Mouse (Mus musculus) cerebellum, adult 11 months (tissue): ENCODE measurements around the gene R3hdml.

ENCODE experiments used
- DNase-seq: peaks from one replicate; pipeline ENCODE4 v3.0.0; 2022

Gene R3hdml

DNA sequence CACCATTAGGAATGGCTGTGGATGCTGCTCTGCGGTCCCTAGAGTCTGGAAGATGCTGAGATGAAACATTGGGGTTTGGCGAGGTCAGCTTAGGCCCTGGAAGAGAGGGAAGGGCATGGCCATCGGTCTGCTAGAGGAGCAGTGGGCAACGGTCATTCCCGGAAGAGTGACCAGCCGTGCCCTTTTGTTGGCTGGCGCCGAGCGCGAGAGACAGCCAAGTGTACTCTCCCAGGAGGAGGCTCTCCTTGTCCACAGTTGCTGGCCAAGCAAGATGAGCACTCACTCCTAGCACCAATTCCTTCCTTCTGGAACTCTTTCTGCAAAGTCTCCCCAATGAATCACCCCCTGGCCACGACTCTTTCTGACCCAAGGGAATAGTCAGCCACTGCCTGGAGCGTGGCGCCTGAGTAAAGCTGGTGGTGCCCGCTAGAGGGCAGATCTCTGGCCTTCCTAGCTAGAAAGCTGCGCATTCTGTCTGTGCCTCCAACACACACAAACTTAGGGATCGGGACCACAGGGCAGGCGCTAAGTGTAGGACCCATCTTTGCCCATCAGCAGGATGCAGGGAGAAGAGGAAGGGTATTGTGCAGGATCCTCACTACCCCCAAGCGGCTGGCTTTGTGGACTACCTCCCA lies 11.8 kb upstream of the R3hdml start:
- no peak for DNase-seq

DNA sequence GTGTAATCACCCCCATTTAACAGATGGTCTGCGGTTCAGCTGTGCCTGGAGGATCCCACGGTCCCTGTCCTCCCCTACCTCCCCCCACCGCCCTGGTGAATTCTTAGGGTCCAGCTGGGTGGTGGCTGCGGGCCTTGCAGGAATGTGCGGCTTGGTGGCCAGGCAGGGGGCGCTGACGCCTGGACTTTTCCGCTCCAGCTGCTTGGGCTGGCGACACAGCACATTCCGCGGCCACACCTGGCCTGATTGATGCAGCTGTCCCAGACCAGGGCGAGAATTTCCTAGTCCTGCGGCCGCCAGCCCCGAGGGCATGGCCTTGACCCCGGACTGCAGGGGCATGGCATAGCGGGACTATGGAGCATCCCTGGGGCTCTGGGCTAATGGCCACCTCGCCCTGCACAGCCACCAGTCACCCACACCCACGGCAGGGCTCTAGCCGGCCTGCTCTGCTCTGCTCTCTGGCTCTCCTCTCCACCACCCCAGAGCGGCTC lies 10.5 kb upstream of the R3hdml start:
- DNase-seq, result no peak

DNA sequence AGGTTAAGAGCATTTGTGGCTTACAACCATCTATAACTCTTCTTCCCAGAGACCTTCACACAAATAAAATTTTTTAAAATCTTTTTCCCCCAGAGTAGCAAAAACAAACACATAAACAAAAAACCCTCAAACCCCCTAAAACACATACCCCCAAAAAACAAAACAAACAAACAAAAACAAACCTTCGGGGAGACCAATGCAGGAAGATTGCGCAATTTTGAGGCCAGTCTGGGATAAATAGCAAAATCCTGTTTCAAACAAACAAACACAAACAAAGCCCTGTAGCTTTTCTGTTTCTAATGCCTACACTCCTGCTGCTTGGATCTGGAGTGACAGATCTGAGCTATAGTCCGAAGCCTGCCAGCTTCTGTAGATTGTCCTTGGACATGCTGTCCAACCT lies 4.8 kb upstream of the R3hdml start:
- no peak for DNase-seq

DNA sequence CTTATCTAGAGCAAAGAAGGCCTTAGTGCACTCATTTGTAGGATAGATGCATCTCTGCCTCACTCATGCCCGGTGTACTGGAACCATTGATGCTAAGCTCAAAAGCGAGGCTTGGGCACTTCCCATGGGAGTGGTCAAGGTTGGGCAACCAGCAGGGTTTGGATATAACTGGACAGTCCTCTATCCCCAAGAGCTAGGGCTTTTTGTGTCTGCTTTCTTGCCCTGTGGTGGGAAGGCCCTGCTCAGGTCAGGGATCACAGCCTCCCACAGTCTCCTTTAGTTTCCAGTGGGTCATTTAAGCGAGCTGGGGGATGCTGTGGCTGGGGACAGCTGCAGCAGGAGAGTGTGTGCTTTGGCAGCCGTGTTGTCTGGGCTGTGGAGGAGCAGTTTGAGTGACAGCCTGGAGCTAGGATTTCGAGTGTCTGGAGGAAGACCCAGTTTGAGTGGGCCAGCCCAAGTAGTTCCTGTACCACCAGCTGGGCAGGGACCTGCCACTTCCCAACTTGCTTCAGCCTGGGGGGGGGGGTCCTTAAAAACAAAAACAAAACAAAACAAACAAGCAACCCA lies 2.3 kb upstream of the R3hdml start:
- no peak for DNase-seq

DNA sequence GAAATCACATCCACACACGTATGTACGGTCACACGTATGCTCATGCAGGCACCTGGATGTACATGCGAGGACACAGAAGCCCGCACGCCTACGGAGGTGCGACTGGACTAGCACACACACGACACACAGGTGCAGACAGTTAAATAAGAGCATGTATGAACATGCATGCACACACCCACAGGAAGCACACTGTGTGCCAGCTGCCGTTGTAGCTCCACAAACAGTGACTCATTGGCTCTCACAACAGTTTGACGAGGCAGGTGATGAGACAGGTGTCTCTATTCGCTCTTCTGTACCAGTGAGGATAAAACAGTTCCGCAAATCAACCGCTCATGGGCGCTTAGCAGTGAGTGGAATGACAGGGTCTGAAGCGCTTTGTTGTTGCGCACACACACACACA lies 1.5 kb upstream of the R3hdml start:
- no peak for DNase-seq

DNA sequence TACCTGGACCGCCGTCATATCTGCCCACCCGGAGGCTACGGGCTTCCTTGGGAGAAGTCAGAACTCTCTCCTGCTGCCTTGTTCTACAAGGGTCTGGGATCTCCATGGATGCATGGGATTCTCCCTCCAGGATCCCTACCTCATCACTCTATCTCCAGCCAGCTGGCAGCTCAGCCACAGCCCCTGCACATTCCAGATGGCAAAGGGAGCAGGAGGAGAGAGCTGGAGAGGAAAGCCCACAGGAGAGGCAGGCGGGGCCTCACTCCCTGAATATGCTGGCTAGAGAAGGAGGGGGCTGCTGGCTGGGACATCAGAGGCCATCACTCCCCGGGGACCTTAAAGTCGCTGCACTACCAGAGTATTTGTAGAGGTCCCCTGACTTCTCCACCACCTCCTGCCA lies 767 bp upstream of the R3hdml start:
- DNase-seq, result no peak

DNA sequence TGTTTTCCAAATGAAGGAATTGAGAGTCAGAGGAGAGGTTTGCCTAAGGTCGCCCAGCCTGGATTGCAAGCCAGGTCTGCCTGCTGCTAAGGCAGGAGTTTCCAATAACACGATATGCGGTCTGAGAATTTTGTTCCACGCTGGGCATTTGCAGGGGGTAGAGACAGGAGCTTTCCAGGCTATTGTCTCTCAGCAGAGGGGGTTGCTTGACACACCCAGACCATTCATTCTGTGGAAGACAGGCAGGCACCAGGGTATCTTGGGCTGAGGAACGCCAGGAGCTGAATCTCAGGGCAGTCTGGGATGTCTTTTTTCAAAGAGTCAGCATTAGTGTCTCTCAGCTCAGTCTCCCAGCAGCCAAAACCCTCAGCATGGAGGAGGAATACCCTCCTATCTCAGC lies 913 bp downstream of the R3hdml start:
- no peak for DNase-seq

DNA sequence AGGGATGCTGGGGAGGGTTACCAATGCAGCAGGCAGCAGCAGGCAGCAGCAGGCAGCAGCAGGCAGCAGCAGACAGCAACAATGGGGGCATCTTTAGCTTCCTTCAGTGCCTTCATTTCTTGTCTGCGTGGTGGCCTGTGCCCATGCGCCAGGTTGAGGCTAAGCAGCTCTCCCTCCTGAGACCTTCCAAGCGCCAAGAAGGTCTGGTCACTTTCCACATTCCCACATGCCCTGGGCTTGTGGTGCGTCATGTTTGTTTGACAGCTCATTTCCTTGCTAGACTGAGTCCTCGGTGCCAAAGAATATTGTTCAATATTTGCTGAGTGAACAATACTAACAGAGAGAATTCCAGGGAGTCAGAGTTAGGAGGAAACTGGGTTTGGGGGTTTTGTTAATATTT lies 1.9 kb downstream of the R3hdml start:
- DNase-seq, result no peak

DNA sequence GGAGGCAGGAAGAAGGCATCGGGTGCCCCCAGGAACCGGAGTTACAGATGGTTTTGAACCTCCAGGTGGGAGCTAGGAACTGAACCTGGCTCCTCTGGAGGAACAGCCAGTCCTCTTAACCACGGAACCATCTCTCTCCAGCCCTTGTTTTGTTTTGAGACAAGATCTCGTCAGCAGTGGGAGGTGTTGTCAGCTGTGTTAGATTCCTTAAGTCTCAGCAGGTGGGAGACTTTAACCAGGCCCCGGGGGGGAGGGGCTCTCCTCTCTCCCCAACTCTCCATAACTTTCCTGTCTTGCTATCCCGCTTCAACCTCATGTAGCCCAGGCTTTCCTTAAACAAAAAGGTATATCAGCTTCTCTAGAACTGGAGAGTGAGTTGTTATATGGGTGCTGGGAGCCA lies 2.3 kb downstream of the R3hdml start:
- no peak for DNase-seq

DNA sequence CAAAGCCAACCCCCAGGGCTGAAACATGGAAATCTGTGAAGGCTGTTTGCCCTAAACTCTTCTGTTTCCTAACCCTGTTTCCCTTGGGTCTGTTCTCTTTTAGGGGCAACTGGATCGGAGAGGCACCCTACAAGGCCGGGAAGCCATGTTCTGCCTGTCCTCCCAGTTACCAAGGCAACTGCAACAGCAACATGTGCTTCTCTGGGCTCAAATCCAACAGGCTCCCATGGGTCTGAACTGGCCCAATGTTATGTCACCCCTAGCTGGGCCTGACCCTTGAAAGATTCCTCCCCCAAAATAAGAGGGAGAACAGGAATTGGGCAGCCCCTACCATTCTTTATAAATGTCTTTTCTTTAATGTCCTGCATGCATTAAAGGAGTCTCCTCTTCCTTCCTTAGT lies 10.1 kb downstream of the R3hdml start:
- DNase-seq, result no peak

DNA sequence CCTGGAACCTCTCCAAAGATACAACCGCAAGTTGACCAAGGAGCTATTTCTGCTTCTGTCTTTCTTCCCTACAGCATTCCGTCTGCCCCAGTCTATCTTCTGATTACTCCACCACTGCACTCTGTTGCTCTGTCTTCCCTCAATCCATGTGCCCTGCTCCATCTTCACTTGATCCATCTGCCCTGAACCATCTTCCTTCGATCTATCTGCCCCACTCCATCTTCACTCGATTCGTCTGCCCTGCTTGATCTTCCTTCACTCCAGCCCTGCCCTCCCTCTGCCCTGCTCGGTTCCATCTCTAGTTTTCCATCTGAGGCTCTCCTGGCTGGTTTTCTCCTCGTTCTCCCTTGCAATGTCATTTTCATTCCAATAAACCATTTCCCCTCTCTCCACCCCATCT lies 11.1 kb downstream of the R3hdml start:
- no peak for DNase-seq

DNA sequence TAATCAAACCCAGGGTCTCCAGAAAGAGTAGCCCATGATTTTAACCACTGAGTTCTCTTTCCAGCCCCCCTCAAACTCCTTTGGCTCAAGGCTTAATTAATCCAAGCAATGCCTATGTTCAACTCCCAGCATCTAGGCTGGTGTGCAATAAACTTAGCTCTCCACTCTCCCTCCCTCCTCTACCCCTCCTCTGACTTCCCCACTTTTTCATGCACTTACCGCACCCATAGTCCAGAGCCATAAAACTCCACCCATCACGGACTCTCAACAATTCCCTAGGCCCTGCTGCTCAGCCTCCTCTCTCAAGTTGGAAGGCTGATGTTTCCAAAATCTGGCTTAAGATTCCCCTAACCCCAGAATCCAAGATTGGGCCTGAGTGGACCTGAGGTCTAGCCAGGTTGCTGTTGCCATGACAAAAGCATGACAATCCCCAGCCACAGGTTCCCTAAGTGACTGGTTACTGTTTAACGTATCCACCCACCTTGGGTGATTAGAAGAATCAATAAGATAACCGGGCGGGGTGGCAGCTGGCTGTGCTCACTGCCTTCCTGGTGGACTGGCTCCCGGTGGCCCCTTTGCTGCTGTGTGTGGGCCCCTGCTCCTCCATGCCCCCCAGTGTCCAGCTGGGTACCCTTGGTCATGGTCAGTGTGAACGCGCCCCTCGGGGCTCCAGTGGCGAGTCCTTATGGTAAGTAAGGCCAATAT lies 14.3 kb downstream of the R3hdml start, which contains the start of gene Hnf4a:
Hnf4a (plus strand) TSS at position 509 of the 705 bp plus-strand sequence.
- DNase-seq, result no peak

DNA sequence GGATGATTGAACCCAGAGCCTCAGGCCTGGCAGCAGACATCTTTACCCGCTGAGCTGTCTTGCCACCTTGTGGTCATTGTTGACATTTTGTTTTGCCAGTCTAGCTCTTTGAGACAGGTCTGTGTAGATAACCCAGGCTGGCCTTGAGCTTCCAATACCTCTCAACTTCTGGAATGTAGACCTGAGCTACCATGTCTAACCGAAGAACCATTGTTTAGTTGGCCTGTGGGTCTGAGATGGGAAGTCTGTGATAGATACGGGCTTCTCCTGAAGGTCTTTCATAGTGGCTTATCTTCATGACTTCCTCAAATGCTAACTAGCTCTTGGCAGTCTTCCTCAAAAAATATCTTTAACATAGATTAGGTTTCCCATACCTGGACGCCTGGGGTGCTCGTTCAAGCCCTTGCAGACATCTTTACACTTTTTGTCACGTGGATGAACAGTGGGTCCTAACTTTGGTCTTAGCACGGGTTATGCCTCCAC lies 33.7 kb downstream of the R3hdml start:
- DNase-seq, result no peak

DNA sequence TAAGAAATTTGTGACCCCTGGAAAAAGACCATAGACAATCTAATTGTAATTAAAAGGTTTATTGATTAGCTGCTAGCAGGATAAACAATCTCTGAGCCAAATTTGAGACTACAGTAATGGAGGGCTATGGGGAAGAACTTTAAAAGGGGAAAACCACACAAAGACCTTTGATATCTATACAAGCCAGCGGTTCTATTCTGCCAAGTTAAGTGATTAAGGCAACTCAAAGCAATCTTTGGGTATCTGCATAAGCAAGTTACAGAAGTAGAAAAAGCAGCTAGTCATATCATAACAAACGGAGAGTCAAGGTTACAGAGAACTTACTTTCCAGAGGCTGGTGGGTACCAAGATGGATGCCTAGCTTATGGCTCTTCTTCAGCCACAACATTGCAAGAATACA lies 35.4 kb downstream of the R3hdml start:
- no peak for DNase-seq

DNA sequence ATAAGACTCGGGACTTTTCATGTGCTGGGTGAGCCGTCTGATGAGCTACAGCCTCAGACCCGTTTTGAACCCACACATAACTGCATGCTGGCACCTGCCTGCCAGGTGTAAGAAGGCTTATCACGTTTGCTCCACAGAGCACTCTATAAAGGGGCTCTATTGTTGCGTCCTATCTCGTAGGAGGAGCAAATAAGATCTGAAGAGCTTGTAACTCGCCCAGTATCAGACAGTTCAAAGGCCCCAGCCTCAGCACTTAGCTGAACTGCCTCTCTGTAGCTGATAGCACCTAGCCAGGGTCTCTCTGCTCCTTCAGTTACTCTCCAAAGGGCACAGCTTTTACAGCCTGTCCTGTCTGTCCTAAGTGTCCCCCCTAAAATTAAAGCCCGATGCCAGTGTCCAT lies 38.3 kb downstream of the R3hdml start:
- no peak for DNase-seq

DNA sequence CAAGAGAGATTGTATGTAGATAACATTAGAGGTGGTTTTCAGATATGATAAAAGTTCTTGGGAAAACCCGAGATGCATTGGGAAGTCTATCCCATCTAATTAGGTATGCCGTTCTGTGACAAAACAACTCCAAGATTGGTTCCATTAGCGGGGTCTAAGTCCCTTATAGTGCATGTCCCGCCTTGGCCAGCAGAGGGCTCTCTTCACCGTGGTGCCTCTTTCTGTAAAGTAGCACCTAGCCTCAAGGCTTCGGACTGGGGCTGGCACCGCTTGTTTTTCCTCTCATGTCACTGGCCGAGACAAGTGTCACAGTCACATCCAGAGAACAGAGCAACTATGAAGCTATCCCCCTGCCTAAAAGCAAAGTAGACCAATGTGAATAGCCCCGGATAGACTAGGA lies 39.8 kb downstream of the R3hdml start:
- DNase-seq, result peak; percentile 72

DNA sequence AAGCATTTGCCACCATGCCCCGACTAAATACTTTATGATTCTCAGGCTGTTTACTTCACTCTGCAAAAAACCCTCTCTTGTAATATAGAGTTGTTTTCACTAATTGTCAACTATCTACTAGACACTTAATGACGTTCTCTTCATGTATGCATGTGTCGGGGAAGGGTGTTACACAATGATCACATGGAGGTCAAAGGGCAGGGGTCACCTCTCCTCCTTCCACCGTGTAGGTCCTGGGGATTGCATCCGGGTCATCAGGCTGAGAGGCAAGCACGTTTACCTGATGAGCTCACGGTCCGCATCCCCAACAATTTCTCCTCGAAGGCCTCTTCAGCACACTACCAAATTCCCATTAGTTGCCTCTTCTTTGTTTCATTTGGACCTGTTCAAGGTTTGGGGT lies 41.1 kb downstream of the R3hdml start:
- DNase-seq, result no peak

DNA sequence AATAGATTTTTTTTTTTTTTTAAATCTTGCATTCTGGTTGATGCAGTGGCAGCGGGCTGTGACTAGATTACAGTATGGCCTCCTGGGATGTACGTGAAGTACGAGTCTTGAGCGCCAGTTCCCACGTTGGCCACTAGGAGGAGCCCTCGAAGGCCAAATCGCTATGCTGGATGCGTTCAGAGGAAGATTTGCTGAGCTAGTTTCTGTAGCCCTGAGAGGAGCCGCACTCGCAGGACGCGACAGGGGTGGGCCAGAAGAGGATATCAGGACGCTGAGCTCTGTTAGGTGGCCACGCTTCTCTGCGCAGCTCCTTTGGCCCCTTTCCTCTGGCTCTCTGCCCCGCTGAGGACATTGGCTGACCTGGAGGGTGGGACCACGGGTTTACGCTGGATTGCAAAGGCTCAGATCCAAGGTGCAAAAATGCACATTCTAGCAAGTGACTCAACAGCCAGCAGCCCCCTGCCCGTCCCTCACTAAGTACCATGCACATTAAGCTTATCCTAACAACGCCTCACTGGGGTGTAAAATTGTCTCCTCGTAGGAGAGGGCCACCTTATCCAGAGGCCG lies 42.9 kb downstream of the R3hdml start:
- DNase-seq, result peak; percentile 83

DNA sequence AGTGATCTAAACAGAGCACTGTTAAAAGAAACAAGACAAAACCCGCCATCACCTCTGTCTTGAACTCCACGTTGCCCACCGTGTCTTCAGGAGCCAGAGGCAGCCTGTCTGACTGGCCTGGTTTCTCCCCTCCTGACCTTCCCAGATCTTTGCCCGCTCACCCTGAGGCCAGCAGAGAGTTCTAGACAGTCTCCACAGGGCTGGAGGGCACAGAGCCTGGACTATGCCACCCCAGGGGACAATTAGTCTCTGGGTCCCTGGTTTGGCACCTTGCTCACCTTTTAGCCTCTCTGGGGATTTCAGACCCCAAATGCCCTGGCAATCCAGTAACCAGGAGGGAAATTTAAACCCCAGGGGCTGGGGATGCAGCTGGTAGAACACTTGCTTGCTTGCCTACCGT lies 45.3 kb downstream of the R3hdml start:
- no peak for DNase-seq

DNA sequence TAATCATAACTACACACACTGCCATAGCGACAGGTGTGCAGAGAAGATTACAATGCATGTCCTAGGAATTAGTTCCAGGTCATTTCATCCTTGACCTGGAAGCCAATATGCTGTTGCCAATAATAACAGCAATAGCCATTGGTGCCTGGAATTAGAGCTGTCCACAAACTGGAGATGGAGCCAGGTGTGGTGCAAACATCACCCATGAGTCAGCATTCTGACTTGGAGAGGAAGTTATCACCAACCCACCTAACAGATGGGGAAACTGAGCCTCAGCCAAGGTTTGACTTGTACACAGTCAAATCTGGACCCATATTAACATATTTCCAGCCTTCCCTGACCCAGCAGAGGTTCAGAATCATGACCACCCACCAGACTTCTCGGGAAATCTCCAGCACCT lies 46.3 kb downstream of the R3hdml start:
- no peak for DNase-seq

DNA sequence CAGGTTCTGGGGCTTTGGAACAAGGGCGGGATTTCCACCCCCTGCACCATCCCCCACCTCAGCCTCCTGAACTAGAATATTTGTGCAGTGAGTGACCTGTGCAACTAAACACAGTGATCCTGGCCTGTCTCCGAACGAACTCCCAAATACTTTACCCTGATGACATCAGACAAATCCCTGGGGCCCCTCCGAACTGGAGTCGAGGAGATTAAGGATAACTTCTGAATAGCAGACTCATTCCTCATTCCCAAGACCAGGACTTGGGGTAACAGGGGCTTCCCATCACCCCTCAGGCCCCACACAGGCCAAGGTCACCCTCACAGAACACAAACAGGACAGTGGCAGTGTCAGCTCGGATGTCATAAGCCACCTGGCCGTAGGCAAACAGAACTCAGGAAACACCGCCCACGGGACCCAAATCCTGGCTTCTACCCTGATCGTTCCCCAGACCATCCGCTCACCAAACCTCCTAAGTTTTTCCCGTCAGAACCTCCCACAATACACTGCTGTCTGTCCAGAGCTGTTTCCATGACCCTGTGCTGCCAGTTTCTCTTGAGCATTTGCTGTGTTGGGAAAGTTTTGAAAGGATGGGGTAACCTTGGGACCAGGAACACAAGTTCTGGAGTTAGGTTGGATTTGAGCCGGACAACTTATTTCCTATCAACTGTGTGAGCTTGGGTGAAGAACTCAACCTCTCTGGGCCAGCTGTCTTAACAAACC lies 47.4 kb downstream of the R3hdml start:
- no peak for DNase-seq

DNA sequence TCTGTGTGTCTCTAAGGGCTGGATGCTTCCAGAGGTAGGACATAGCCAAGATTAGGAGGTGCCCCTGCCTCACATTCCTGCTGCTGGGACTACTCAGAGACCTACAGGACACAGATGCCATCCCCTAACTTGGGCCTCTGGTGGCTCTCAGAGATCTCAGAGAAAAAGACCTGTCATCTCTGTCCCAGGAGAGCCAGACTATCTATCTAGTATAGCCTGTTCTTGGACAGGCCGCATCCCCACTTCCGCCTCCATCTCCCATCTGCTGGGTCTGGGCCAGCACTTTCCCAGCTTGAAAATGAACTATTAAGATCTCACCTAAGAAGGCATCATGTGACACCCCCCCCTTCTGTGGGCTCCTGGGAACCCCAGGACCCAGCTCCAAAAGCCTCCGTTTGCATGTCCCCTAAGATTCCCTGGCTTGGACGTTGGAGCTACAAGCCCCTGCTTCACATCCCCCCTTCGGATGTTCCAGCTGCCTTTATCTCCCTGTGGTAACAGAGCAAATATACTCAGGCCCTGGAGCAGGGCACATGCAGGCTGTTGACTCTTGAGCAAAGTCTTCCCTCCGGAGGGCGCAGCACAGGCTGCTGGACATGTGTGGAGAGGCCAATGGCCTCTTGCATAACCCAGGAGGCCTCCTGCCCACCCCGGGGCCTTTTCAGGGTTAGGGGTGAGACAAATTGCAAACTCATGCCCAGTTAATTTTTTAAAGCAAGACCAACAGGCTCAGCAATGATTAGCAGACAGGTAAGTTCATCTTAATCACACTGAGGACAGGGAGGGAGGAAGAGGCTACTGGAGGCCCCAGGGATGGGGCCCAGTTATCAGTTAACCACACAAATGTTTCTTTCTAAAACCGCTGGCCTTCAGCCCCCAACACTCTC lies 48.4 kb downstream of the R3hdml start:
- DNase-seq, result no peak
